Mouse (Mus musculus) thymus, postnatal 0 days (tissue): ENCODE results near the gene Slc28a3. TPM values are rescaled to one million over a fixed set of nuclear protein-coding genes. Genes with fewer than 3 reads are reported as not detected.

ENCODE experiments used
- DNase-seq: peaks from one replicate; pipeline ENCODE4 v3.0.0-alpha.2; 2015; ENCODE audit warnings: low spot score
- polyA plus RNA-seq: library from polyadenylated mRNA; unstranded; fragments of >200 nt; fragmentation: Nextera tagmentation; extraction: Ambion mirVana; gene quantifications from 2 replicates; pipeline ENCODE4 v1.2.1, GENCODE M21; 2015

Gene Slc28a3
- polyA plus RNA-seq, 1 experiment from 2014 or later: 0.05 TPM

- DNase-seq: no peak
Measured at GRCm38 (mm10) chr13:58560497-58561138, 50.1 kb downstream of the Slc28a3 start.

DNA sequence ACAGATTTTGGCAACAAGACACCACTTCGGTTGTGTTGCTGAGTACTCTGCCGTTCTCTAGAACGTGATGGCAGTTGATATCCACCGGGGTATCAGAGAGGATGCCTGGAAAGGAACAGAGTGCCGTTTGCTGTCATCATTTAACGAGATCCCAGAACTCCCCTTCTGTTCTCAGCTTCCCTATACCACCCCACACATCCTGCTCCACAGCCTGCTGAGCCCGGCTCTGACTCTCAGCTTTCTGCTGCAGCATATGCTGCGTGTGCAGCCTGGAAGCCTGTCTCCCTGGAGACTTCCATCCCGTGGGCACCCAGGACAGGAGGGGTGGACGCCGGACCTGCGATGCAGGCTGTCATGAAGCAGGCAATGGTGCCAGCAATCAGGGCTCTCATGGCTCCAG is 52.5 kb downstream of the Slc28a3 start:
- no peak for DNase-seq

DNA sequence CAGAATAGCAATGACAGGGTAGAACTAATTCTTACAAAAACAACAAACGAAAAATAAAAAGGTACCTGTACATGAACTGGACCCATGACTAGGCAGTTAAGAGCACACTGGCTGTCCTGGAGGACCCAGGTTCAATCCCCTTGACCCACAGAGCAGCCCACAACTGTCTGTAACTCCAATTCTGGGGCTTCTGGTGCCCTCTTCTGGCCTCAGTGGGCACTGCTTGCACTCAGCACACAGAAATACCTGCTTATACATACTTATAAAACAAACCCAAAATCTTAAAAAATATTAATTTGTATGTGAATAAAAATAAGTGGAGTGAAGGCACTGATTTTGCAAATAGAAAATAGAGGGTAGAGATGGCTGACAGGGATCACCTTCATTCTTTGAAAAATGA is 54.7 kb downstream of the Slc28a3 start:
- no peak for DNase-seq

- no peak for DNase-seq
Measured at GRCm38 (mm10) chr13:58555561-58555960, 55.1 kb downstream of the Slc28a3 start.

GRCm38 (mm10) chr13:58551924-58552323 is 58.8 kb downstream of the Slc28a3 start:
- no peak for DNase-seq

GRCm38 (mm10) chr13:58547570-58547969 is 63.1 kb downstream of the Slc28a3 start:
- DNase-seq: no peak

GRCm38 (mm10) chr13:58543688-58544408 is 66.8 kb downstream of the Slc28a3 start:
- no peak for DNase-seq

DNA sequence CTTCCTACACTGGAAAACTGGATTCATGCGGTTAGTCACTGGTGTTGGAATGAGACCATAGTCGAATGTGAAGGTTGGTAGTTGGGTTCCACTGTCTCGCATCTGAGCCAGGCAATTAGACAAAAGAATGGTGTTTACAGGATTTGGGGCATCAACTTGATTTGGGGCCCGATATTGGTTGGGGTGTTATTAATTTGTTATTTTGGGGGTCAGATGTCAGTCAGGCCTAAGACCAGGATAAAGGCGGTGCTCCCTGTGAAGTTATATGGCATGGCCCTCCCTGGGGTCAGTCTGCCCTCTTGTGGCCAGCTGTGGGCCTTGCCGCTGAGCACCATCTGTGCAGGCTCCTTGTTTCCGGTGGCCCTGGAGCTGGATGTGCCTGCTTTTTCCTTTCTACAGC is 67.6 kb downstream of the Slc28a3 start:
- DNase-seq: peak; percentile 53

GRCm38 (mm10) chr13:58542601-58543041 is 68.1 kb downstream of the Slc28a3 start:
- DNase-seq: no peak

GRCm38 (mm10) chr13:58542167-58542566 is 68.5 kb downstream of the Slc28a3 start:
- DNase-seq: no peak

DNA sequence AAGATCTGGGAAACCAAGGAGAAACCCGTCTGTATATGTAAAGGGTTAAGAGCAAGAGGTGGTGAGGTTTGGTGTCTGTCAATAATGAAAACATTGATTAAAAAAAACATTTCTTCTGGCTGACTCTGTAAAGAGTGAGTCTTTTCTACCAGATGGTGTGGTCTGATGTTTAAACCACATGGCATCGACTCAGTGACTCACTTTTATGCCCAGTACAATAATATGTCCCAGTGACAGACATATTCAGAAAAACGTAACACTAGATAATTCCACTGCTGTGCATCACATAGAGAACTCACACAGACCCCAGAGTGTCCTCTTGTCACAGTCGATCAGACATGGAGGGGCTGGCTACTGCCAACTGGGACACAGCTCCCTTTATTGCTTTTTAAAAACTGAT is 69.1 kb downstream of the Slc28a3 start:
- DNase-seq: no peak

DNA sequence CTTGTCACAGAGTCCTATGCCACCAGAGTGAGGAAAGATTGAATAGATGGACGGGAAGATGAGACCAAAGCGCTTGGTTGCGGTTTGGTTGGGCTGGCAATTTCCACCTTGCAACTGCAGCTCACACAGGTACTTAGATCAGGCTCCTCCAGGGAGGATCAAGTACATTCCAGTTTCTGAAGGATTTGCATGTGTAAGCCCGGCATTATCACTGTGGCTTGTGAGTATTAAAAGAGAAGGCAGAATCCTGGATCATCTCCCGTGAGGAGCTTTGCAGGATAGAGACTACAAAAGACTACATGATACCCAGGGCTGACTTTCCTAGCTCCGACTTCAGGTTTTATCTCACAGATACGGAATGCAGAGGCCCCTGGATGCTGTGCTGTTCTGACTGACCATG is 71.7 kb downstream of the Slc28a3 start:
- DNase-seq: no peak

DNA sequence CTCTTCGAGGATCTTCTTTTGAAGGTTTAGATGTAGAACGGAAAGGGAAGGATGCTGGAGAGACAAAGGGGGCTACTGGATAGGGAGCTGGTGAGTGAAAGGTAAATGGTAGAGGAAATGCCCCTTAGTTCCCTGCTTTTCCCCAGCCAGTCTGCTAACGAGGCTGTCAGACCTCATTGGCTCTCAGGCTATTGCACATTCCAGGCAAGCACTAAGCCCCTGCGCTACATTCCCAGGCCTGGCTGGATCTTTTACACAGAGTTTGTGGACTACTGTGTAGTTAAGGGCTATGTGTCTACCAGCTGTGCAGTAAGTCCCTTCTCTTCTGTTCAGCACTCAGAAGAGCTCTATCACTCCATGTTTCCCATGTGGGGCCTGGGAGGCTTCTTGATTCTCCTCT is 72.3 kb downstream of the Slc28a3 start:
- DNase-seq: no peak

- DNase-seq: no peak
Measured at GRCm38 (mm10) chr13:58537916-58538233, 72.8 kb downstream of the Slc28a3 start.

DNA sequence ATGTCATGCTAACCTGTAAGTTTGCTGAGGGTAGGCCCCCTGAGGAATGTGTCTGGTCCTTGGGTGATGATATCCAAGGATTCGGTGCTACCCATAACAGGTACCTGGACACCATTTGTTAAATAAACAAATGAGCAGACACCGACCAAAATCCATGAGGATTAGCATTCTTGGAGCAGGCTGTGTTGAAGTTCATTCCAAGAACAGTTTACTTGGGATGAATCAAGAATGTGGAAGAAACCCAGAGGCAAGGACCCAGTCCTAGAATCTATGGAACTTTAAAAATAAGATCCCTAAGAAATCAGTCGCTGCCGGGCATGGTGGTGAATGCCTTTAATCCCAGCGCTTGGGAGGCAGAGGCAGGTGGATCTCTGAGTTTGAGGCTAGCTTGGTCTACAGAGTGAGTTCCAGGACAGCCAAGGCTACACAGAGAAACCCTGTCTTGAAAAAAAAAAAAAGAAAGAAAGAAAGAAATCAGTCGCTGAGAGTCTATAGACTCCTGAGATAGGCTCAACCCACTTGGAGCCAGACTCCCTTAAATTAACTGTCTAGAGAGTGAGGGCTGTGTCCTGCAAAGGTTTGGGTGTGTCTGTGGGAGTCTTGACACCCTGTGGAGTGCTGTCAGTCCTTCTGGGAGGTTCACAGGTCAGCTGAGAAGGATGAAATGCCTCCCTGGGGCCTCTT is 73.3 kb downstream of the Slc28a3 start:
- DNase-seq: no peak

GRCm38 (mm10) chr13:58536466-58537231 is 74.0 kb downstream of the Slc28a3 start:
- no peak for DNase-seq

DNA sequence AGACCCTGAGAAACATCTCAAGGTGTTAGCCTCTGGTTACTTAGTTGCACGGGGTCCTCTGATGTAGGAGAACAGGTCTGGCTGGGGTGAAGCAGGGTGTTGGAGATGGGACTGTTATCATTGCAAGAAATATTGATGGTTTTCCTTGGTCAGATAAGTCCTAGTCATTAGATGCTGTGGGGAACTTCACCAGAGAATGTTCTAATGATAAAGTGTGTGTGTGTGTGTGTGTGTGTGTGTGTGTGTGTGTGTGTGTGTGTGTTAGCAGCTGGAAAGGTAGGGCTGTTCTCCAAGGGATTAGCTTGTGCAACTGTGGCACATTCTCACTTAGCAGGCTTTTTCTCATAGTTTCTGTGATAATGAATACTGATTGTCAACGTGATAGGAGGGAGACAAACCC is 75.4 kb downstream of the Slc28a3 start:
- no peak for DNase-seq

GRCm38 (mm10) chr13:58534861-58535260 is 75.8 kb downstream of the Slc28a3 start:
- no peak for DNase-seq

DNA sequence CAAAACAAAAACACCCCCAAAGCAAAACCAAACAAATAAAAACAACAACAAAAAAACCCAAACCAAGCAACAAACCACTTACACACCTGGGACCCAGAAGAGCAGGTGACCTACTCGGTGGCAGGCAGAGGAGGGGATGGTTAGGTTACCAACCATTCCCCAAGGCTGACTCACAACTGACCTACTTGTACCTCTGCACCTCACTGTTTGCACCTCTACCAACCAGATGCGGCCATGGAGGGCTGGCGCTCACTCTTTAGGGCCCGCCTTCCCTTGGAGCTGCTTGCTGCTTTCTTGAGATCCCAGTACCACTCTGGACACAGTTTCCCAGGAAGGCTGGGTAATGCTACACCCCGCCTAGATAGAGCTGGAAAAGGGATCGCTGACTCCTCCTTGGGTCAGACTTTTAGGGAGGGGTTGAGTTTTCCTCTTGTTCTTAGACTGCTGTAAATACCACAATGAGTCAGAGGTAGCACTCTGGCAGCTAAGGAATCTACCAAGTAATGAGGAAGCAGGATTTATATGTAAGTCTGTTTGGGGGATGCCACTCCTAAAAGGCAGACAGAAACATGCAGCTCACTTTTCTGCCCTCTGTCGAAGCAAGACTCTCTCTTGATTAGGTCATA is 76.3 kb downstream of the Slc28a3 start:
- no peak for DNase-seq

DNA sequence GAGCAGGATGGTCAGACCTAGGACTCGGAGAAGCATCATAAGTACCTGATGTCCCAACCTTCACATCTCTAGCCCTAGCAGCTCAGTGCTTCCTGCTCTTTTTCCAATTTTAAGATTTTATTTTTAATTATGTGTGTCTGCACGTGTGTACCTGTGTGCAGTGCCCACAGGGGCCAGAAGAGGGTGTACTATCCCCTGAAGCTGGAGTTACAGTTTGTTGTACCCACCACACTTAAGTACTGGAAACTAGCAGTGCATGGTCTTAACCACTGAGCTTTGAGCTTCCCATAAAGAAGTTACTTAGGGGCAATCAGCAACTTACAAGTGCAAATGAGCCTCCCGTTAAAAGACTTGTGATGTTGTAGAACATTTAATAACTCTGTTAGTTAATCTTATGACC is 86.1 kb downstream of the Slc28a3 start:
- no peak for DNase-seq

DNA sequence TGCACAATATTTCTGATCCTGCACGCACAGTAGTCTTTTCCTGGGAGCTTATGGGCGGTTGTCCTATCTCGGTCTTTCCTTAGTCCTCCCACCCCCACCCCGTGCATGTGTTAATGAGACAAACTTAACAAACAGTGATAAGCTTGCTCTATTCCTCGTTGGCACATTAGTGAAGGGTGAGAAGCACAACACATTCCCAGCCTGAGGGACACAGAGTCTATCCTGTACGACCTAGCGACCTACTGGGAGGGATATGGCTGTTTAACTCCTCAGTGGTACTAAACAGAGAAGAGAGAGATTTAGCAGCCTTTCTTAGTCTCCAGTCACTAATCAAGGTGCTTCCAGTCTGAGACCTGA is 86.9 kb downstream of the Slc28a3 start:
- no peak for DNase-seq
